Mouse (Mus musculus) kidney, adult 2 months (tissue): ENCODE data around the gene Gnao1.

Experiments
- CTCF ChIP-seq: fragments of 200-500 bp; conservative IDR thresholded peaks from 2 replicates; pipeline ENCODE4 v1.5.1; 2011; ENCODE audit warnings: low read depth, mild to moderate bottlenecking, control low read depth, low read length, moderate library complexity, mixed read lengths; ENCODE audit not compliant: insufficient read depth, insufficient read length
- POLR2A ChIP-seq: fragments of 200-500 bp; IDR thresholded peaks from one replicate; pipeline ENCODE4 v1.6.1; 2011; ENCODE audit warnings: low read depth, low read length, control low read depth

DNA sequence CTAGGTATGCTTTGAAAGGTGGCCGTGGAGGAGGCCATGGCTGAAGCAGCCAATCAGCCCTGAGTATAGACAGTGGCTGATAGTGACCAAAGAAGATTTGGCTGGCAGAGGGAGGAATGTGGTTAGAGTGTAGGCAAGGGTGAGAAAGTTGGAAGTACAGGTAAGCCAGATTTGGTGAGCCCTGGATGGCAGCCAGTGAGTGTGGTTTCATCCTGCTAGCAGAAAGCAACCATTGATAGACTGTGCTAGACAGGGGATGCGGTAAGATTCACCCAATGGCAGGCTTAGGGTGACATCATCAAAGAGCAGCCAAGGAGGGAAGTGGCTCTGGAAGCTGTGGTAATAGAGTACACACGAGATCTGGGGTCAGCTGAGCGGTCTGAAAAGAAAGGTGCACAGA is 88.8 kb downstream of the Gnao1 start:
- TF ChIP-seq POLR2A = no peak
- TF ChIP-seq CTCF = no peak
